Comparison of ENCODE assay signal across 12 mouse cellular contexts in the genomic region with DNA sequence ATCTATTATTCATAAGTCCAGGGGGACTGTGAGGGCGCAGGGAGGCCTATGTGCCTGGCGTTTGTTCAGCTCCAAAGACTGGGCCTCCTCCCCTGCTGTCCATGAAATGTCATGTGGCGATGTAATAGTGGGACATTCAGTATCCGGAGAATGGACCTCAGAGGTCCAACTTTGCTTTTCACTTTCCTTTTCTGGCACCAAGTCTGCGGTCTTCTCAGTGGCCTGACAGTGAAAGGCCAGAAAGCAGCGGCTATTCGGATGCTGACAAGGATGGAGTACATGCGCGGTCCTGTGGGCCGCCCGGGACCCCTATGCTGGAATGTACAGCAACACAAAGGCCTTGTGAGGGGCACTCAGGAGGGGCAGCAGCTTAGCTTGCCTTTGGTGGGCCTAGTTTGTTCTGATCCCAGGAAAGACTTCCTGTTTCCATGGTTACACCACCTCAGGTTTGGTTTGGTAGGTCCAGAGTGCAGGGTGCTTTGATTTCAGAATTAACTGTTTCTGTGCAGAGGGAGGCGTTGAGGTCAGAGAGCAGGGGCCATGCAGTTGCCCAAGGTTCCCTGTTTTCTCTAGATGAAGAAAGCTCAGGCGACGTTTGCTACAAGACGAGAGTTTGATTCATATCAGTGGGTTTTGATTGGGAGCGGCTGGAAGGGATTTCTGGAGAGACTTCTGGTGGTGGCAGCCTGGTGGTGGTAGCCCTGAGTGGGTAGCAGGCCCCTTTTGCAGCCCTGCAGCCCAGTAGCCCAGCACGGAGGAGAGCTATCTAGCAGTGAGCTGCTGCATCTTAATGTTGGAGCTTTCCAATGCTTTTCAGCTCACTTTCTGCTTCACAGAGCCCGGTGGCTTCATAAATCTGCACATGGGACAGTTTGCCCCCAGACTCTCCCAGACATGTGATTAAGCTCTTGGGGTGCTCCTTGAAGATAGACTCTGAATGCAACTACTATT. TPM values are rescaled to one million over a fixed set of nuclear protein-coding genes. Genes with fewer than 3 reads are reported as not detected.
DNase-seq lines count a peak whose midpoint lies in the region; ATAC-seq and TF ChIP-seq lines count a peak whose summit lies in the region.
"Had no signal": no experiment of that assay in that cellular context is flagged by ENCODE, and none has a peak within 500 bp of the region (broad histone marks: within the 10 kb centered on the region; RNA-seq: fewer than 3 reads in every experiment).

No protein-coding gene starts in this region.

- 25% methylated on average over 18 of the region's 18 CpGs for WGBS in embryonic facial prominence, embryonic 14.5 days
- WGBS in hindbrain, embryonic 16.5 days = 14% methylated on average over 18 of the region's 18 CpGs

- no peak overlapping the region for H3ac ChIP-seq in myocyte (ENCODE audit: control insufficient read depth, insufficient read length)

- H3K27ac ChIP-seq in embryonic facial prominence, embryonic 14.5 days (replicated peaks; ENCODE audit: low read depth, low read length) = peak overlapping the region; percentile 88
- peak overlapping the region; percentile 73 for H3K27ac ChIP-seq in hindbrain, embryonic 16.5 days (ENCODE audit: low read depth, low read length)

- H3K36me3 ChIP-seq in embryonic facial prominence, embryonic 14.5 days (ENCODE audit: control insufficient read depth, insufficient read depth, low read length) = no peaks in the 10 kb centered on the region
- H3K36me3 ChIP-seq in hindbrain, embryonic 16.5 days (ENCODE audit: control insufficient read depth, insufficient read depth, low read length) = no peaks in the 10 kb centered on the region
- no peaks in the 10 kb centered on the region for H3K36me3 ChIP-seq in myocyte (ENCODE audit: control insufficient read depth, insufficient read depth)

- peaks cover 65% of the 10 kb centered on the region for H3K4me1 ChIP-seq in embryonic facial prominence, embryonic 14.5 days (ENCODE audit: control insufficient read depth, insufficient read depth, low read length)
- H3K4me1 ChIP-seq in hindbrain, embryonic 16.5 days (ENCODE audit: control insufficient read depth, insufficient read depth, low read depth, low read length) = peaks cover 14% of the 10 kb centered on the region

- ATAC-seq in embryonic facial prominence, embryonic 14.5 days (ENCODE audit: low read depth) = 0 out of 2 replicates have a peak, but pooled peaks have one; percentile 6
- ATAC-seq in hindbrain, embryonic 16.5 days = peak; percentile 93

- H3K4me3 ChIP-seq in embryonic facial prominence, embryonic 14.5 days (ENCODE audit: low read depth, low read length) = no peak overlapping the region
- H3K4me3 ChIP-seq in hindbrain, embryonic 16.5 days (ENCODE audit: low read length) = no peak overlapping the region
- no peak overlapping the region for H3K4me3 ChIP-seq in myocyte

- H3K9ac ChIP-seq in embryonic facial prominence, embryonic 14.5 days (ENCODE audit: low read depth, low read length) = peak overlapping the region; percentile 22
- peak overlapping the region; percentile 42 for H3K9ac ChIP-seq in hindbrain, embryonic 16.5 days (ENCODE audit: low read depth, low read length)

- peaks cover 3% of the 10 kb centered on the region for H3K79me2 ChIP-seq in myocyte (ENCODE audit: control insufficient read depth, insufficient read depth)

- peak; percentile 82 for DNase-seq in embryo, embryonic 10.5 days (ENCODE audit: low spot score)
- no peak for DNase-seq in embryonic facial prominence, embryonic 14.5 days (ENCODE audit: low spot score)
- DNase-seq in urinary bladder, postnatal 10 days (ENCODE audit: low spot score) = no peak
- DNase-seq in thymus, postnatal 0 days (ENCODE audit: low spot score) = no peak
- DNase-seq in spleen, postnatal 10 days (ENCODE audit: low spot score in 2 of 2) = no peak
- DNase-seq: heart, adult 18-20 months; kidney, adult 2 months; right cerebral cortex, postnatal 25 days; thymus, postnatal 4 days had no signal

- H3K4me2 ChIP-seq in embryonic facial prominence, embryonic 14.5 days (ENCODE audit: low read depth, low read length) = peak overlapping the region; percentile 7
- peak overlapping the region; percentile 33; the same call in 1 of the 2 replicates for H3K4me2 ChIP-seq in hindbrain, embryonic 16.5 days (ENCODE audit: low read length)
- peak overlapping the region; percentile 70 for H3K4me2 ChIP-seq in myocyte (ENCODE audit: low read depth)
- H3K4me2 ChIP-seq: liver, embryonic 11.5 days had no signal

- no peak for TF ChIP-seq POLR2A in myocyte (IDR thresholded peaks at IDR 0.05; ENCODE audit: insufficient read length, low read depth)

- H3K27me3 ChIP-seq in embryonic facial prominence, embryonic 14.5 days (replicated peaks; ENCODE audit: control insufficient read depth, insufficient read depth, low read length) = no peaks in the 10 kb centered on the region
- no peaks in the 10 kb centered on the region for H3K27me3 ChIP-seq in hindbrain, embryonic 16.5 days (replicated peaks; ENCODE audit: control insufficient read depth, insufficient read depth, low read length)
- H3K27me3 ChIP-seq in myocyte (ENCODE audit: control insufficient read depth, insufficient read depth, insufficient read length) = no peaks in the 10 kb centered on the region

- H3K9me3 ChIP-seq in embryonic facial prominence, embryonic 14.5 days (ENCODE audit: control insufficient read depth, low read length) = no peaks in the 10 kb centered on the region
- H3K9me3 ChIP-seq in hindbrain, embryonic 16.5 days (ENCODE audit: control insufficient read depth, low read length) = no peaks in the 10 kb centered on the region

TF ChIP-seq in myocyte, 11 proteins besides CTCF, POLR2A, EP300 and RAD21:
- TF ChIP-seq CEBPB (IDR thresholded peaks at IDR 0.05; ENCODE audit: insufficient read depth, poor library complexity, severe bottlenecking) (peak; percentile 52; the same call in 1 of the 2 replicates), USF1 (IDR thresholded peaks at IDR 0.05; ENCODE audit: low read depth) (no peak)

RNA-seq across cellular contexts. Expression of gene Il17rd, which starts 12.1 kb away (rescaled TPM):
- 4.9 and 5.7 TPM in 2 replicates for polyA plus RNA-seq in embryonic facial prominence, embryonic 14.5 days (2014; fragmentation: Nextera tagmentation; extraction: Ambion mirVana)
- polyA plus RNA-seq in hindbrain, embryonic 16.5 days (2015; fragmentation: Nextera tagmentation; extraction: Ambion mirVana) = 2.5 and 2.8 TPM in 2 replicates
- polyA plus RNA-seq in myocyte (2012; fragmentation: generic; extraction: Trizol) = 1.9 TPM
- 0.19 and 0.20 TPM in 2 replicates for polyA plus RNA-seq in thymus, postnatal 0 days (2015; fragmentation: Nextera tagmentation; extraction: Ambion mirVana)

RNA-seq across cellular contexts. Expression of gene Hesx1, which starts 56.6 kb away (rescaled TPM):
- polyA plus RNA-seq in embryonic facial prominence, embryonic 14.5 days (2014; fragmentation: Nextera tagmentation; extraction: Ambion mirVana) = 0.19 TPM in 1 of 2 replicates, not detected in the other
- polyA plus RNA-seq in hindbrain, embryonic 16.5 days (2015; fragmentation: Nextera tagmentation; extraction: Ambion mirVana) = 0.32 and 0.48 TPM in 2 replicates
- polyA plus RNA-seq in myocyte (2012; fragmentation: generic; extraction: Trizol) = not detected
- 1.4 and 2.1 TPM in 2 replicates for polyA plus RNA-seq in thymus, postnatal 0 days (2015; fragmentation: Nextera tagmentation; extraction: Ambion mirVana)

Comparison
In these comparisons a context has a peak if more than half of its experiments do, and no peak if none do; other contexts are left out.
1. H3K4me2 ChIP-seq: peak in every context shown above with its lines; median percentile 70 in myocyte; 33 in hindbrain, embryonic 16.5 days; 7 in embryonic facial prominence, embryonic 14.5 days.